Mouse (Mus musculus) limb, embryonic 14.5 days (tissue): ENCODE results near the gene Rhoj. TPM values are rescaled to one million over a fixed set of nuclear protein-coding genes. Genes with fewer than 3 reads are reported as not detected.

Experiments used
- ATAC-seq: fragments of 200-750 bp; cut with Nextera tagmentation; 2 replicates; pipeline ENCODE4 v1.8.0; 2017; ENCODE audit warnings: low read depth, moderate number of reproducible peaks, moderate TSS enrichment; ENCODE audit not compliant: low FRiP score
- DNase-seq: peaks from one replicate; pipeline ENCODE4 v3.0.0-alpha.2; 2015; ENCODE audit warnings: low spot score
- H3K27ac ChIP-seq: fragments of 300-500 bp; sonication (generic); replicated peaks from 2 replicates; pipeline ENCODE4 v1.5.1; 2014; ENCODE audit warnings: low read depth, mild to moderate bottlenecking, low read length, moderate library complexity, mixed read lengths
- H3K27me3 ChIP-seq: fragments of 300-500 bp; sonication (generic); 2 replicates; pipeline ENCODE4 v1.6.1; 2014; ENCODE audit warnings: low read length, mixed read lengths; ENCODE audit not compliant: control insufficient read depth, insufficient read depth
- H3K36me3 ChIP-seq: fragments of 300-500 bp; sonication (generic); 2 replicates; pipeline ENCODE4 v1.6.1; 2014; ENCODE audit warnings: mild to moderate bottlenecking, low read length, moderate library complexity, mixed read lengths; ENCODE audit not compliant: control insufficient read depth, insufficient read depth
- H3K4me1 ChIP-seq: fragments of 300-500 bp; sonication (generic); 2 replicates; pipeline ENCODE4 v1.6.1; 2014; ENCODE audit warnings: antibody characterized with exemption, low read length, mixed read lengths; ENCODE audit not compliant: control insufficient read depth, insufficient read depth
- H3K4me2 ChIP-seq: fragments of 300-500 bp; sonication (generic); replicated peaks from 2 replicates; pipeline ENCODE4 v1.6.1; 2014; ENCODE audit warnings: low read depth, mild to moderate bottlenecking, low read length, moderate library complexity; ENCODE audit not compliant: severe bottlenecking
- H3K4me3 ChIP-seq: fragments of 300-500 bp; sonication (generic); replicated peaks from 2 replicates; pipeline ENCODE4 v1.5.1; 2014; ENCODE audit warnings: low read length
- H3K9ac ChIP-seq: fragments of 300-500 bp; sonication (generic); 2 replicates; pipeline ENCODE4 v1.6.1; 2014; ENCODE audit warnings: mild to moderate bottlenecking, low read depth, low read length, moderate library complexity; ENCODE audit not compliant: severe bottlenecking
- H3K9me3 ChIP-seq: fragments of 300-500 bp; sonication (generic); 2 replicates; pipeline ENCODE4 v1.6.1; 2016; ENCODE audit warnings: low read length; ENCODE audit not compliant: control insufficient read depth
- POLR2A ChIP-seq: fragments of 200-500 bp; IDR thresholded peaks from 2 replicates; pipeline ENCODE4 v1.8.0; 2012; ENCODE audit warnings: inconsistent platforms, mild to moderate bottlenecking, moderate library complexity, borderline replicate concordance; ENCODE audit not compliant: insufficient read depth, insufficient read length; ENCODE audit errors: extremely low read depth
- WGBS: fragments of 180-500 bp; shearing (Covaris S2); extraction: QIAGEN DNeasy Blood & Tissue Kit; methylation state at CpG from one replicate; pipeline ENCODE4 v1.1.7; 2014; 5-methylcytosine and 5-hydroxymethylcytosine counted together
- polyA plus RNA-seq, 2 experiments: library from polyadenylated mRNA; depleted of rRNA in 1 of 2; stranded (reverse) in 1 of 2; unstranded in 1 of 2; fragments of >200 nt; fragmentation: Nextera tagmentation in 1 of 2; extraction: Ambion mirVana in 1 of 2; gene quantifications; 2 replicates each; pipeline versions ENCODE4 v1.2.1 to v1.2.3; 2012 to 2014

Gene Rhoj
- polyA plus RNA-seq, 2 experiments: 80.1 to 99.9 TPM

DNA sequence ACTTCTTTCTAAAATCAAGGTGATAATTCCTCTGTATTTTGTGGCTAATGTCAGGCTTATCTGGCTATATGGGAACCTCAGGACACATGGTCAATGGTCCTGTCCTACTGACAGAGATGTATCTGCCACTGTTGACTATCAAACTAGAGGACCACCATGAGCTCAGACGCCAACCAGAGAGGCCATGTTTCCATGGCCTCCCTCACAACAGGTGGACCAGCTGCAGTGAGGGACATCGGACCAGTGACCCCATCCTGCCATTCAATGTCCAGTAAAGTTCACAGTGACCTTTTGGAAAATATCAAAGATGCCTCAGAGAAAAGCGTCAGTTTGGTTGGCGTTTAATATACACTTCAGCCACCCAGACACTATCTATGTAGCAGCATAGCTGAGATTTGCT, 56.3 kb downstream of the Rhoj start:
- 99% methylated on average over 4 of the region's 4 CpGs for WGBS
- Histone ChIP-seq H3K27ac (no peak overlapping the region), H3K9ac (no peak overlapping the region), H3K9me3 (no peaks in the 10 kb centered on the region), H3K27me3 (no peaks in the 10 kb centered on the region), H3K4me2 (no peak overlapping the region), H3K4me3 (no peak overlapping the region), H3K36me3 (no peaks in the 10 kb centered on the region; the same call in 1 of the 2 replicates), H3K4me1 (no peaks in the 10 kb centered on the region)
- no peak for TF ChIP-seq POLR2A
- ATAC-seq (no peak), DNase-seq (no peak)

DNA sequence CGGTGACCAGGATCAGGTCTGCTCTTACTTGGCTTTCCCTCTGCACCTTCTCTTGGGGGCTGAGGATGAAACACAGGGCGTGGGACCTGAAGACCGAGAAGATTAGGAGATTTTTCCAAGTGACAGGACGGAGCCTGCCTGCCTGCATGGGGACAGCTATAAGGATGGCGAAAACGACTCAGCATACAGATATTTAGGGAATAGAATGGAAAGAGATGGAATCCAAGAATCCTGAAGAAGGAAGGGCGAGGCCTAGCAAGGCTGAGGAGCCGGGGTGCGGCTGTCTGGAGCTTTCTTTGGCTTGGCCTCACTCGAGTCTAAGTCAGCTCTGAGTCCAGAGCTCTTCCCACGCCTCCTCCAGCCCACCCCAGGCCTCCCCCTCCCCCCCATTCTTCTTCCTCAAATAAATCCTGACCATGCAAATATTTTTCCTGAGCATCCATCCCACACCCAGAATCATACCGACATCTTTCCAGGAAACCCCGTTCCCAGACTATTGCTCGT, 57.6 kb downstream of the Rhoj start:
- Histone ChIP-seq H3K27me3 (no peaks in the 10 kb centered on the region), H3K4me3 (no peak overlapping the region), H3K36me3 (no peaks in the 10 kb centered on the region; the same call in 1 of the 2 replicates), H3K4me1 (no peaks in the 10 kb centered on the region), H3K27ac (no peak overlapping the region), H3K4me2 (no peak overlapping the region), H3K9me3 (no peaks in the 10 kb centered on the region), H3K9ac (no peak overlapping the region)
- no peak for TF ChIP-seq POLR2A
- WGBS: 86% methylated on average over 14 of the region's 14 CpGs
- ATAC-seq: no peak
- no peak for DNase-seq

DNA sequence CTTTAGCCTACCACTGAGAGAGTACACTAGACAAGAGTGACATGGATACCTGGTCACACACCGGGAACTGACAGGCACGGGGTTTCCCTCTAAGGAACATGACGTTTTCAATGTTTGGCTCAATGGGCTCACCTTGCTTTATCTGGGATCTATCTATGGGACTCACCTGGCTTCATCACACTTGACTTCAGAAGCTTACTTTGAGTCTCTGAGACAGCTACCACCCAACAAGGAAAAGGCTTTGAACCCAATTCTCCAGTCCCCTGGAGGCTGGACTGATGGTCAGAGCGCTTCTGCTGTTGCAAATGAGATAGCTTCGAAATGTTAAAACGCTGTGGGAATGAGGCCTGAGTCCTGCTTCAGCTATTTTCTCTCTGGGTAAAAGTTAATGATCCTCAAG, 59.2 kb downstream of the Rhoj start:
- H3K9me3 ChIP-seq: no peaks in the 10 kb centered on the region
- DNase-seq (no peak), ATAC-seq (no peak)
- H3K4me2 ChIP-seq: no peak overlapping the region
- WGBS: 87% methylated on average over 6 of the region's 6 CpGs
- no peaks in the 10 kb centered on the region for H3K4me1 ChIP-seq
- H3K27me3 ChIP-seq: no peaks in the 10 kb centered on the region
- H3K27ac ChIP-seq: no peak overlapping the region
- no peak overlapping the region for H3K9ac ChIP-seq
- TF ChIP-seq POLR2A: no peak
- H3K4me3 ChIP-seq: no peak overlapping the region
- H3K36me3 ChIP-seq: no peaks in the 10 kb centered on the region; the same call in 1 of the 2 replicates

DNA sequence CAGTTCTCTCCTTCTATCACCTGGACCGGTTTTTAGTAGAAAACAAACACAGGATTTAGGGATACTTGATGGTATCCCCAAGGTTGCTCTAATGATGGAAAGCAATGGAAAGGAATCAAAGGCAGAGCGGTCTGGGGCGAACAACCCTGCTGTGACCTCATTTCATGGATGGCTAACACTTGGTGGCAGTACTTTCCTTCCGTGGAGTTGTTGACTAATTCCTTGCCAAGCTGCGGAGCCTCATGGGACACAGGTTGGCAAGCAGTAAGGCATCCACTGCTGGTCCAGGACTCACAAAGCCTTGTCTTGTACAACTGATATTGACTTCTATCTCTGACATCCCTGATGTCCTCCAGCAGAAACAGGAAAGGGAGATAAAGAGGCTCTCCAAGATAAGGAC, 60.4 kb downstream of the Rhoj start:
- H3K9me3 ChIP-seq: no peaks in the 10 kb centered on the region
- TF ChIP-seq POLR2A: no peak
- H3K27me3 ChIP-seq: no peaks in the 10 kb centered on the region
- DNase-seq (no peak), ATAC-seq (no peak)
- H3K4me2 ChIP-seq: no peak overlapping the region
- no peaks in the 10 kb centered on the region for H3K4me1 ChIP-seq
- H3K4me3 ChIP-seq: no peak overlapping the region
- no peak overlapping the region for H3K27ac ChIP-seq
- H3K9ac ChIP-seq: no peak overlapping the region
- WGBS: 79% methylated on average over 5 of the region's 5 CpGs
- H3K36me3 ChIP-seq: no peaks in the 10 kb centered on the region; the same call in 1 of the 2 replicates

DNA sequence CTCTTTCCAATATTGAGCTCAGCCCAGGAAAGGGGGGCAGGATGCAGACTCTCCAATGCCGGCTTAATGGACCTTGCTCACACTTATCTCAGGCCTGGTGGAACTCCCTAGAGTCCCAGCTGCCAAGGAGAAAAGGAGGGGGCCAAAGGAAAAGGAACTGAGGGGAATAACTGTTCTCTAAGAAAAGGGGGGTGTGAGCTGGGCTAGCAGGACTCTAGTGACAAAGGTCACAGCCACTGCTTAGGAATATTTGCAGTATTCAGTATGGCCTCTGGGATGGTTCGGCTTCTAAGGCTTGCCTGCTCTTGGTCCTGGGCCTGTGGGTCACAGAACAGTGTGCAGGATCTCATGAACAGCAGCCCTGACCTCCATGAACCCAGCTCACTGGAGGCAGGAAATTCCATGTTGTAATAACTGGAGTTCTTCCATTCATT, 61.3 kb downstream of the Rhoj start:
- H3K9me3 ChIP-seq: no peaks in the 10 kb centered on the region
- DNase-seq (no peak), ATAC-seq (no peak)
- no peaks in the 10 kb centered on the region for H3K4me1 ChIP-seq
- 63% methylated on average over 2 of the region's 2 CpGs for WGBS
- no peak for TF ChIP-seq POLR2A
- no peak overlapping the region for H3K4me3 ChIP-seq
- H3K27me3 ChIP-seq: no peaks in the 10 kb centered on the region
- H3K9ac ChIP-seq: no peak overlapping the region
- no peak overlapping the region for H3K4me2 ChIP-seq
- H3K36me3 ChIP-seq: no peaks in the 10 kb centered on the region
- no peak overlapping the region for H3K27ac ChIP-seq

DNA sequence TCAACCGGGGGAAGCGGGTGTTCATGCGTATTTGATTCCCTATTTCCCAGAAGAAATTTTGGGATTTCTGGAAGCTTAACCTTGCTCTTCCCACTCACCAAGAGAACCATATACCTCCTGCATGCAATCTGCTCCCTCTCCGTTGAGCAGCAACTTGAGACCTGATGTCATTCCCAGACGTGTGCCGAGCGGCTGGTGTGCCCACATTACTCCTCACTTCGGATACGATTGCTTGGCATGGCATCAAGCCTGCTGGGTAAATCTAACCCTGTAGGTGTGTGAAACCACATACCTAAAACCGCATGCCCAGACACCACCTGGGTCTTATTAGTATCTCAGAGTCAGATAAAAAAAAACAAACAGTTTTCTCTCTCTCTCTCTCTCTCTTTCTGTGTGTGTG, 66.3 kb downstream of the Rhoj start:
- Histone ChIP-seq H3K27me3 (no peaks in the 10 kb centered on the region), H3K36me3 (no peaks in the 10 kb centered on the region), H3K4me1 (no peaks in the 10 kb centered on the region), H3K9ac (no peak overlapping the region), H3K9me3 (no peaks in the 10 kb centered on the region), H3K4me2 (no peak overlapping the region), H3K4me3 (no peak overlapping the region), H3K27ac (no peak overlapping the region)
- no peak for TF ChIP-seq POLR2A
- WGBS: 64% methylated on average over 10 of the region's 10 CpGs
- ATAC-seq: no peak
- DNase-seq: no peak
